Mouse (Mus musculus) adrenal gland, postnatal 36 days (tissue): ENCODE results near the gene Kmo. TPM values are rescaled to one million over a fixed set of nuclear protein-coding genes. Genes with fewer than 3 reads are reported as not detected.

ENCODE experiments used
- DNase-seq, 2 experiments: peaks; one replicate each; pipeline ENCODE4 v3.0.0; 2021; ENCODE audit warnings: mixed read lengths in 1 of 2
- total RNA-seq, 2 experiments: library from RNA; stranded (reverse); gene quantifications; 2 replicates each; pipeline ENCODE4 v1.2.3; 2021

Gene Kmo
- total RNA-seq, 2 experiments from 2014 or later: 0.30 to 0.63 TPM

- no peak for DNase-seq
Measured at GRCm38 (mm10) chr1:175698293-175698692, 78.1 kb downstream of the Kmo start, which contains the start of gene Wdr64. Gene Wdr64, plus strand, starts transcription at chr1:175698593.

DNA sequence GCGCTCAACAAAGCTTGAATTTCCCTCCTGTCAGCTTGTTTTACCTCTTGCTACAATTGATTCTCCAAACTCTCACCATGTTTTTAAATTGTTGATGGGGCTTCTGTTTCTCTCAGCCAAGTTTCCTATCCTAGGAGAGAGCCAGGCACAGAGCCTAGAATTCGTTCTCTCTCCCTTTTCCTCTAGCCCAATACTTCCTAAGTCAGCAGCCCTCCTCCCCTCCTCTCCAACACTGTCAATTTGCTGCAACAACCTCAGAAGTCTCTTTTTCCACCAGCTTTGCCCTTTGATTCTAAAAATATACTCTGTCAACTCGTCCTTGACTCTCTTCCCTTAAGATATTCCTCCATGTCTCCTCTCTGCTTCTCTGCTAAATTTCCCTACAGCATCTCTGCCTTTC lies 79.2 kb downstream of the Kmo start:
- DNase-seq: no peak

GRCm38 (mm10) chr1:175699796-175700195 lies 79.6 kb downstream of the Kmo start:
- no peak for DNase-seq

GRCm38 (mm10) chr1:175701145-175701544 lies 81.0 kb downstream of the Kmo start:
- DNase-seq: no peak

DNA sequence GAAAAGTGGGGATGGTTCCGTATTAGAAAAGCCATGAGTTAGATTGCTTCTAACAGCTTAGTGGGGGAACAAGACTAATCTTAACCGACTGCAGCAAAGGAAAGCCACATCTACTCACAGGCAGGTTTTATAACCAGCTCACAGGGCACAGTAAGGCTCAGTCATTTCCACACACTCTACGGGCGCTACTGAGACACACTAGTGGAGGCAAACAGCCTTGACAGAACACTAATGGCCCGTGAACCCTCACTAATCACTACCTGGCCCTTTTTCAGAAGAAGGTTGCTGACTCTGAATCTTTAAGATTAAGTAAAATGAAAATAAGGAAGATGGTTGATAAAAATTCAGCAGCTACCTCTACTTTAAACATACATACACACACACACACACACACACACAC lies 87.4 kb downstream of the Kmo start:
- no peak for DNase-seq

DNA sequence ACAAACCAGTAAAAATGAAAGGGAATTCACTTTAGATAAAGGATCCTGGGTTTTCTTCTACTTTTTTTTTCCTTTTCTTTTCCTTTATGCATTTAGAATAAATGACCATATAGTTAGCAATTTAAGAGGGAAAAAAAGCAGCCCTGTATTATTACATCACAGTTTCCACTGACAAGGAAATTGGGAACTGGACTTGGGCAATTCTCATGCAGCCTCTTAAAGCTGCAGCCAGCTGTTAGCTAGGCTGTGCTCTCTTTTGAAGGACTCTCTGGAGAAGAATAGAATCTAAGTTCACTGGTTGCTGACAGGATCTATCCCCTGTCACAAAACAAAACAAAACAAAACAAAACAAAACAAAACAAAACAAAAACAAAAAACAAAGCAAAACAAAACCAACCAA lies 87.8 kb downstream of the Kmo start:
- no peak for DNase-seq

Other genes starting within 250 kb of the Kmo start
- gene Rgs7, start 127.9 kb upstream of the Kmo start, total RNA-seq: 10 to 100 TPM; 10.5 to 12.1 TPM
- gene Fh1, start 5.3 kb downstream of the Kmo start, total RNA-seq: 100 to 1,000 TPM; 199 to 252 TPM
- 10 to 100 TPM; 10.1 to 15.5 TPM for gene Opn3, start 72.4 kb downstream of the Kmo start, total RNA-seq
- gene Chml, start 72.5 kb downstream of the Kmo start, total RNA-seq: 10 to 100 TPM in 1 of 2 experiments, 1 to 10 TPM in 1; 9.6 to 10.4 TPM
- gene Wdr64, start 78.2 kb downstream of the Kmo start, total RNA-seq: not detected